Mouse (Mus musculus) C2C12 (cell line): ENCODE data around the gene Ltb.

Experiments
- CTCF ChIP-seq: IDR thresholded peaks from one replicate; pipeline ENCODE4 v1.5.1; 2011; ENCODE audit not compliant: control insufficient read depth, insufficient read depth, insufficient read length
- MAX ChIP-seq: IDR thresholded peaks from one replicate; pipeline ENCODE4 v1.6.1; 2011; ENCODE audit warnings: mild to moderate bottlenecking, control low read depth

DNA sequence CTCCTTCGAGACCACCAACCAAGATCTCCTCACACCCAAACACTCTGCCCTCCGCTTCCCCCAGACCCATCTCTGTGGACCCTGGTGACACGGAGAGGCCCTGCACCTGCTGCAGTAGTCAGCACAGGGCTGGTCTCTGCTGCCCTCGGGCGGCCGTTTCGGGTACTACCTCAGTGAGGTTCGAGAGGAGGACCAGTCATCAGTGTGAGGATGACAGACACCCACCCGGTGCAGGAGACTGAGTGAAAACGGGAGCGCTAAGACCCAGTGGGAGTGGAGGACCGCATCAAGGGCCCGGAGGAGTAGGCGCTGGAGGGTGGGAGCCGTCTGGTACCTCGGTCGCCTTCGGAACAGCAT is 42.1 kb downstream of the Ltb start:
- peak; percentile 88 for TF ChIP-seq CTCF
- TF ChIP-seq MAX, result no peak
